Mouse (Mus musculus): ENCODE results near the gene Lcorl. TPM values are rescaled to one million over a fixed set of nuclear protein-coding genes. Genes with fewer than 3 reads are reported as not detected.

Lcorl gene
- total RNA-seq, 4 experiments from 2014 or later = 5.5 to 7.8 (median 6.0) TPM

Other genes starting within 250 kb of the Lcorl start
- gene Fam184b, start 218.0 kb downstream of the Lcorl start, total RNA-seq (2022) = under 1 TPM; 0.22 to 0.58 (median 0.42) TPM
- gene Ncapg, start 187.7 kb downstream of the Lcorl start, total RNA-seq (2022) = not detected